Mouse (Mus musculus): ENCODE measurements around the gene Col3a1. TPM values are rescaled to one million over a fixed set of nuclear protein-coding genes. Genes with fewer than 3 reads are reported as not detected.

Col3a1 gene
- 310 and 317 TPM in 2 replicates for polyA plus RNA-seq (2014; fragmentation: Nextera tagmentation; extraction: Ambion mirVana)

GRCm38 (mm10) chr1:45311388-45311787 is at the start of gene Col3a1:
Gene Col3a1, plus strand, starts transcription at chr1:45311538.
- WGBS, result 60% methylated on average over 4 of the region's 4 CpGs
- H3K9ac ChIP-seq (ENCODE audit: low read depth, low read length), result 0 out of 2 replicates have a peak within 1 kb of the TSS, but pooled peaks have one; percentile 23
- no peaks in the 10 kb centered on the region for H3K36me3 ChIP-seq (ENCODE audit: control insufficient read depth, insufficient read depth, low read length)
- peak; percentile 35 for DNase-seq (ENCODE audit: low spot score)
- H3K9me3 ChIP-seq (ENCODE audit: control insufficient read depth, low read length), result no peaks in the 10 kb centered on the region
- no peak for ATAC-seq (ENCODE audit: low FRiP score)
- peak within 1 kb of the TSS; percentile 24 for H3K4me3 ChIP-seq (ENCODE audit: low read depth, low read length)
- no peaks in the 10 kb centered on the region for H3K27me3 ChIP-seq (ENCODE audit: control insufficient read depth, insufficient read depth, low read length)
- no peak within 1 kb of the TSS for H3K27ac ChIP-seq (ENCODE audit: low read depth, low read length)
- no peak within 1 kb of the TSS for H3K4me2 ChIP-seq (replicated peaks; ENCODE audit: low read depth, low read length)
- no peaks in the 10 kb centered on the region for H3K4me1 ChIP-seq (replicated peaks; ENCODE audit: control insufficient read depth, insufficient read depth, low read length)

DNA sequence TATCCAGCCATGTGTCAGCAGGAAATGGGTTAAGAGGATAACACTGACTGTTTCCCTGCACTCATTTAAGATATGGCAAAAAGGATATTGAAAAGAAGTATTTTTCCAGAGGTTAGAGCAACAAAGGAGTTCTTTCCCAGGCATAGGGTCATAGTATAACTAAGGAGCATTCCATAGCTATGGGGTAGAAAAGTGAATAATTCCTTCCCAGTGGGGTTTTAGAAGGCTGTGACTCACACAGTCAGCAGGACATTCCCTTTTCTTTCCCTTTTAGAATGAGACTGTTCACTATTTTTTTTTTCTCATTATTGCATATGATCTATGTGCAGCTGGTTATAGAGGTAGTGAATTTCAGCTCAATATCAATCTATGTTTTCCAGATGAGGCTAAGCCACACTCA is 41.9 kb upstream of the Col3a1 start:
- ATAC-seq (ENCODE audit: low FRiP score) (no peak), DNase-seq (ENCODE audit: low spot score) (no peak)
- no peak overlapping the region for H3K4me2 ChIP-seq (replicated peaks; ENCODE audit: low read depth, low read length)
- no peak overlapping the region for H3K9ac ChIP-seq (ENCODE audit: low read depth, low read length)
- no peaks in the 10 kb centered on the region for H3K27me3 ChIP-seq (ENCODE audit: control insufficient read depth, insufficient read depth, low read length)
- no peak overlapping the region for H3K4me3 ChIP-seq (ENCODE audit: low read depth, low read length)
- H3K9me3 ChIP-seq (ENCODE audit: control insufficient read depth, low read length), result no peaks in the 10 kb centered on the region
- no peaks in the 10 kb centered on the region for H3K36me3 ChIP-seq (ENCODE audit: control insufficient read depth, insufficient read depth, low read length)
- H3K4me1 ChIP-seq (replicated peaks; ENCODE audit: control insufficient read depth, insufficient read depth, low read length), result no peaks in the 10 kb centered on the region
- H3K27ac ChIP-seq (ENCODE audit: low read depth, low read length), result no peak overlapping the region

DNA sequence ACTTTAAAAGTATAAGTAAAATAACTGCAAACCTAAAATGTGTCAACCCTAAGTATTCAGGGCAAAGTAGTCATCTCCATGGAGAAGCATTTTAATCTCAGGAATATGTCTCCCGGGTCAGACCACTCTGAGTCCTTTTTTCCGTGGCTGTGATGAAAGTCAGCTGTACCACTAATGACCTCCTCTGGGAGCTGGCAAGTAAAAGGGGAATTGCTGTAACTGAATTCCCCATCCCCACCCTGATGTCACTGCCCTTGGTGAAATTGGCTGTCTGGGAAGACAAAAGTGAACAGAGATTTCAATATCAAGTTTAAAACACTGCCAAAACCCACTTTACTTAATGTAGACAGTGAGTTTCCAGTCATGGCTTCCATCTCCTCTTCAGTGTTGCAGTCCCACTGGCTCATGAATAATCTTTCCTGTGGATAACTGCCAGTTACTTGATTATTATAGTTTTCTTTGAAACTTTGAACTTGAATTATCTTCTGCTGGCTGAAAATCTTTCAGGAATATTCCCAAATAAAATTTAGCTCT is 35.3 kb upstream of the Col3a1 start:
- Histone ChIP-seq H3K4me3 (ENCODE audit: low read depth, low read length) (no peak overlapping the region), H3K4me2 (replicated peaks; ENCODE audit: low read depth, low read length) (no peak overlapping the region), H3K36me3 (ENCODE audit: control insufficient read depth, insufficient read depth, low read length) (no peaks in the 10 kb centered on the region), H3K9ac (ENCODE audit: low read depth, low read length) (no peak overlapping the region), H3K4me1 (replicated peaks; ENCODE audit: control insufficient read depth, insufficient read depth, low read length) (no peaks in the 10 kb centered on the region), H3K27ac (ENCODE audit: low read depth, low read length) (no peak overlapping the region), H3K27me3 (ENCODE audit: control insufficient read depth, insufficient read depth, low read length) (no peaks in the 10 kb centered on the region), H3K9me3 (ENCODE audit: control insufficient read depth, low read length) (no peaks in the 10 kb centered on the region)
- WGBS, result 39% methylated on average over 2 of the region's 2 CpGs
- ATAC-seq (ENCODE audit: low FRiP score), result no peak
- DNase-seq (ENCODE audit: low spot score), result peak; percentile 1

DNA sequence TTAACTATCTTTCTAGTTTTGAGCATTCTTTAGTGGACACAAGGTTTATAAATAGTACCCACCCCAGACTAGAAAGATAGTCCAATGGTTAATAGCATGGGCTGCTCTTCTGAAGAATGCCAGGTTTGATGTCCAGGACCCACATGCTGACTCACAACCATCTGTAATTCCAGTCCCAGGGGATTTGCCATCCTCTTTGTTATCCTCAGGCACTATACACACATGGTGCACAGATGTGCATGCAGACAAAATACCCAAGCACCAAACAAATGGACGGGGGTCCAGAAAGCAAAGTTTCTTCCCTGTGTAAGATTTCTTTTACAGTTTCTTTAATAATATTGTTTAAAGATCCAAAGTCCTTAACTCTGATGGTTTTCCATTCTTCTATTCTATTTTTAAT is 23.4 kb upstream of the Col3a1 start:
- Histone ChIP-seq H3K27ac (ENCODE audit: low read depth, low read length) (no peak overlapping the region), H3K9ac (ENCODE audit: low read depth, low read length) (no peak overlapping the region), H3K4me1 (replicated peaks; ENCODE audit: control insufficient read depth, insufficient read depth, low read length) (no peaks in the 10 kb centered on the region), H3K9me3 (ENCODE audit: control insufficient read depth, low read length) (no peaks in the 10 kb centered on the region), H3K4me2 (replicated peaks; ENCODE audit: low read depth, low read length) (no peak overlapping the region), H3K4me3 (ENCODE audit: low read depth, low read length) (no peak overlapping the region), H3K27me3 (ENCODE audit: control insufficient read depth, insufficient read depth, low read length) (no peaks in the 10 kb centered on the region), H3K36me3 (ENCODE audit: control insufficient read depth, insufficient read depth, low read length) (no peaks in the 10 kb centered on the region)
- ATAC-seq (ENCODE audit: low FRiP score) (no peak), DNase-seq (ENCODE audit: low spot score) (peak; percentile 12)
- WGBS, result 64% methylated on average over 1 of the region's 1 CpGs

- H3K4me3 ChIP-seq (ENCODE audit: low read depth, low read length), result no peak overlapping the region
- H3K36me3 ChIP-seq (ENCODE audit: control insufficient read depth, insufficient read depth, low read length), result no peaks in the 10 kb centered on the region
- no peak overlapping the region for H3K4me2 ChIP-seq (replicated peaks; ENCODE audit: low read depth, low read length)
- no peak overlapping the region for H3K27ac ChIP-seq (ENCODE audit: low read depth, low read length)
- DNase-seq (ENCODE audit: low spot score), result no peak
- no peaks in the 10 kb centered on the region for H3K4me1 ChIP-seq (replicated peaks; ENCODE audit: control insufficient read depth, insufficient read depth, low read length)
- no peaks in the 10 kb centered on the region for H3K27me3 ChIP-seq (ENCODE audit: control insufficient read depth, insufficient read depth, low read length)
- no peak for ATAC-seq (ENCODE audit: low FRiP score)
- H3K9ac ChIP-seq (ENCODE audit: low read depth, low read length), result no peak overlapping the region
- WGBS, result 79% methylated on average over 4 of the region's 4 CpGs
- no peaks in the 10 kb centered on the region for H3K9me3 ChIP-seq (ENCODE audit: control insufficient read depth, low read length)
Measured at GRCm38 (mm10) chr1:45290037-45290436, 21.3 kb upstream of the Col3a1 start.

DNA sequence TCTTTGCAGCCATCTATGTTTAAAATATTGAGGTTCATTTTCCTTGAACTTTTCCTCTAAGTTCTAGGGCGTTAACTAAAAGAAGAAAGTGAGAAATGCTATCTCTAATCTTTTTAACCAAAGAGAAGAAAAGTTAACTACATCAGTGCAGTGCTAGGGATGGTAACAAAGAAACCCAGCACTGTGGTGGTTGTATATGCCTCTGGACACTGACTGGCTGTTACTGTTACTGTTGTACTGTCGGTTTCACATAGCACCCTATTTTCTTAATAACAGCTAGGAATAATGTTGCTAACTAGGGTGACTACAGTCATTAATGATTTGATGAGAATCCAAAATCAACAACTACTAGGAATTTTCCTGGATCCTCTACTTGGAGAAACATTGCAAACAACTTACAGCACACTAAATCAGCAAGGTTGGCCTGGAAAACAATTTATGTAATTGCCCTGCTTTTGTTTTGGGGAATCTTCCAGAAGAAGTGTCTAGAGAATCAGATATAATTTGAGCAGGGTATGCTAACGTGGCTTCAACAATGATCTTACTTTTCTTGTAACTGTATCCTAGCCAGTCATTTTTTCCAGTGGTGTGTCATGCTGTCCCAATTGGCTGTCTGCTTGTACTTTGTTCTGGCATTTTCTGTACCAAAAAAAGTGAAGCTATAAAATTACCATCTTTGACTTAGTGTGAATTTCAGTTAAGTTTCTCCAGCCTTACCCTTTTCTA is 11.8 kb upstream of the Col3a1 start:
- ATAC-seq (ENCODE audit: low FRiP score), result no peak
- no peak overlapping the region for H3K9ac ChIP-seq (ENCODE audit: low read depth, low read length)
- no peak overlapping the region for H3K4me2 ChIP-seq (replicated peaks; ENCODE audit: low read depth, low read length)
- H3K27ac ChIP-seq (ENCODE audit: low read depth, low read length), result no peak overlapping the region
- WGBS, result 80% methylated on average over 3 of the region's 3 CpGs
- H3K4me3 ChIP-seq (ENCODE audit: low read depth, low read length), result no peak overlapping the region
- no peak for DNase-seq (ENCODE audit: low spot score)
- no peaks in the 10 kb centered on the region for H3K9me3 ChIP-seq (ENCODE audit: control insufficient read depth, low read length)
- H3K4me1 ChIP-seq (replicated peaks; ENCODE audit: control insufficient read depth, insufficient read depth, low read length), result no peaks in the 10 kb centered on the region
- H3K27me3 ChIP-seq (ENCODE audit: control insufficient read depth, insufficient read depth, low read length), result no peaks in the 10 kb centered on the region
- H3K36me3 ChIP-seq (ENCODE audit: control insufficient read depth, insufficient read depth, low read length), result no peaks in the 10 kb centered on the region

DNA sequence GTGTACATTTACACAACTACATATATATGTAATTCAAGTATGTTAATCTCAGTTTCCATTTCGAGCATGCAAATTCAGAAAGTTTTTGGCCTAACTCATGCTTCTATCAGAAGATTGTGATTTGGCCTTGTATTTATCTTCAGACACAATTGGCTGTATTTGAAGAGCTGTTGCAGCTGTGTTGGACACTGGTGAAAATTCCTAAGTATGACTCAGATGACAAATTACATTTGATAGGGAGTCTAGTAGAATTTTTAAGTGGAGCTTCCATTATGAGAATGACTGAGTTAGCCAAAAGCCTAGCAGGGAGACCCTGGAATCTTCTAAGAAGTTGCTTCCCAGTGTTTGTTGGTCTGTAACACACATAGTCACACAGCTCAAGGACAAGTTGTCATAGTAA is 7.1 kb upstream of the Col3a1 start:
- Histone ChIP-seq H3K27me3 (ENCODE audit: control insufficient read depth, insufficient read depth, low read length) (no peaks in the 10 kb centered on the region), H3K4me1 (replicated peaks; ENCODE audit: control insufficient read depth, insufficient read depth, low read length) (no peaks in the 10 kb centered on the region), H3K4me2 (replicated peaks; ENCODE audit: low read depth, low read length) (no peak overlapping the region), H3K36me3 (ENCODE audit: control insufficient read depth, insufficient read depth, low read length) (no peaks in the 10 kb centered on the region), H3K9me3 (ENCODE audit: control insufficient read depth, low read length) (no peaks in the 10 kb centered on the region), H3K4me3 (ENCODE audit: low read depth, low read length) (no peak overlapping the region), H3K9ac (ENCODE audit: low read depth, low read length) (no peak overlapping the region), H3K27ac (ENCODE audit: low read depth, low read length) (no peak overlapping the region)
- WGBS, result 87% methylated on average over 1 of the region's 1 CpGs
- ATAC-seq (ENCODE audit: low FRiP score) (no peak), DNase-seq (ENCODE audit: low spot score) (no peak)

DNA sequence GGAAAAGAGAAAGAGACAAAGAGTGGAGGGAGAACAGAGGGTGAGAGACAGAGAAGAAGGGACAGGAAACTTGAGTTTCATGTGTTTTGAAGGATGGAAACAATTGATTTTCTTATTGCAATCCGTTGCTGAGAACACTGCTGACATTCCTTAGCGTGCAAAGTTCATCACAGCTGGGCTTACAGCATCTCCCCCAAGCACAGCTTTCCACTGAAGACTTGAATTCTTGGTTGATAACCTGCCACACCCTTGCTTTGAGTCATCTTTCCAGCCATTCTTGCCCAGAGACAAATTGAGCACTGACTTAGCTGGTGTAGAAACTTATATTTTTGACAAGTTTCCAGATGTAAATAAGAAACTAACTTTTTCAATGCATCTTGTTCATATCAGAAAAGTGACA is 2.3 kb upstream of the Col3a1 start:
- no peaks in the 10 kb centered on the region for H3K4me1 ChIP-seq (replicated peaks; ENCODE audit: control insufficient read depth, insufficient read depth, low read length)
- no peak overlapping the region for H3K9ac ChIP-seq (ENCODE audit: low read depth, low read length)
- H3K4me2 ChIP-seq (replicated peaks; ENCODE audit: low read depth, low read length), result no peak overlapping the region
- no peak overlapping the region for H3K4me3 ChIP-seq (ENCODE audit: low read depth, low read length)
- ATAC-seq (ENCODE audit: low FRiP score) (no peak), DNase-seq (ENCODE audit: low spot score) (no peak)
- 81% methylated on average over 2 of the region's 2 CpGs for WGBS
- no peaks in the 10 kb centered on the region for H3K27me3 ChIP-seq (ENCODE audit: control insufficient read depth, insufficient read depth, low read length)
- no peaks in the 10 kb centered on the region for H3K36me3 ChIP-seq (ENCODE audit: control insufficient read depth, insufficient read depth, low read length)
- H3K9me3 ChIP-seq (ENCODE audit: control insufficient read depth, low read length), result no peaks in the 10 kb centered on the region
- no peak overlapping the region for H3K27ac ChIP-seq (ENCODE audit: low read depth, low read length)

DNA sequence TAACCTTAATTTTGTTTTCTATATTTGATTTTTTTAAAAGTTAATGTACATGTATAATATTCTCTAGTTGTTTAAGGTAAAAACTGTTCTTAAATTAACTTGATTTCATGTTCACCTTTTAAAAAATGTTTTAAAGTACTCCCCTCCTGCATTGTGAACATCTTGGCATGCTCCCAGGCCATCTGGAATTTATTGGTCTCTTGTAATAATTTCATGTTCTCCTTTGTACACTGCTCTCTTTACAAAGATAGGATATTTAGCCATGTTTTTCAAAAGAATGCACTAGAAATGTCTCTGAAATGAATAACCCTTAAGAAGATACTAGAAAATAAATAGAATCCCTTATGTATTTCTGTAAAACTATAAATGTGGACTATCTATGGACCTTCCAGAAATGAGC is 624 bp downstream of the Col3a1 start:
- DNase-seq (ENCODE audit: low spot score), result no peak
- Histone ChIP-seq H3K36me3 (ENCODE audit: control insufficient read depth, insufficient read depth, low read length) (no peaks in the 10 kb centered on the region), H3K9me3 (ENCODE audit: control insufficient read depth, low read length) (no peaks in the 10 kb centered on the region), H3K4me3 (ENCODE audit: low read depth, low read length) (peak overlapping the region; percentile 24), H3K4me2 (replicated peaks; ENCODE audit: low read depth, low read length) (no peak overlapping the region), H3K27ac (ENCODE audit: low read depth, low read length) (no peak overlapping the region), H3K9ac (ENCODE audit: low read depth, low read length) (no peak overlapping the region), H3K27me3 (ENCODE audit: control insufficient read depth, insufficient read depth, low read length) (no peaks in the 10 kb centered on the region), H3K4me1 (replicated peaks; ENCODE audit: control insufficient read depth, insufficient read depth, low read length) (no peaks in the 10 kb centered on the region)
- ATAC-seq (ENCODE audit: low FRiP score), result no peak

All from hindbrain, embryonic 11.5 days (tissue).